Mouse (Mus musculus) CD4-positive helper T cell, adult 2 months (primary cell): Measurements from ENCODE around the gene Pole2.

Experiments used
- DNase-seq: peaks from one replicate; pipeline ENCODE4 v3.0.0-alpha.2; 2012; ENCODE audit warnings: low read depth, missing footprints, low spot score

Gene Pole2

DNA sequence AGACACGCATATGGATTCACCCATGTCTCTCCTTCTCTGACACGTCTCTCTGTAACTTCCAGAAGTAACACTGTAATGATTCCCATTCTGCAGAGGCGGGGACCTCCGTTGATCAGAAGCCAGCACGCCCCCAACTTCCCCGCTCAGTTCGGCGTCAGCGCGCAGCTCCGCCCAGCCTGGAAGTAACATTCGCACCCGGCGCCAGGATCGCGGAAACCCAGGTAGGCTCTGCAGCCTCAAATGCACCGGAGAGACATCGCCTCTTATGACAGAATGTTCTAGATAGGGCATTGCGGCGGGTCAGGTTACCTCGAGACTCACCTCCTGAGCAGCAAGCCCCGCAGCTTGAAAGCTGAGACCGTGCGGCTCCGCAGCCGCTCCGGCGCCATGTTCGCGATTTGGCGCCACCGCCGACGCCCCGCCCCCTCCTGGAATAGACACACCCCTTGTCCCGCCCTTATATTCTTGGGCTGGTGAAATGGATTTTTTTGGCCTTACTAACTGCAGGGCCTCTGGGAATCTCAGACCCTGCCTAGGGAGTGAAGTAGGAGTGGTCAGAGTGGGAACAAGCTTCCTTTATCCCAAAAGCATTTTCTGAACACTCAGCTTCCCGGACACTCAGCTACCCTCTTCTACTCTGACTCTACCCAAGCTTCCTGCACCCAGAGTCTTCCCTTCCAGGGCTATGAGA is at the start of gene Pole2:
Pole2 (minus strand) TSS at position 420 of the 691 bp plus-strand sequence.
- peak; percentile 87 for DNase-seq

DNA sequence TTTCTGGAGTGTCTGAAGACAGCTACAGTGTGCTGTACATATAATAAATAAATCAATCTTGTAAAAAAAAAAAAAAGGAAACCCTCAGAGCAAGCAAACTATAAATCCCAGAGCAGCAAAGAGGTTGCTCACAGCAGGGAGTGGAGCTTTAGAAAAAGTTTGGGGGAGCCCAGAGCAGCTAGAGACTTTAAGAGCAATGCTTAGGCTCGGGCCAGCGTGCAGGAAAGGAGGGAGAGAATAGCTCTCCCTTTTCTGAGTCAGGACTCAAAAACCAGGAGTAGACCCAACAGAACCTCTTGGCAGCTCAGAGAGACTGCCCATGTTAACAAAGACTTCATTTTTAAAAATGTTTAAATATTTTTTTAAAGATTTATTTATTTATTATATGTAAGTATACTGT is 41.0 kb upstream of the Pole2 start:
- DNase-seq = no peak

DNA sequence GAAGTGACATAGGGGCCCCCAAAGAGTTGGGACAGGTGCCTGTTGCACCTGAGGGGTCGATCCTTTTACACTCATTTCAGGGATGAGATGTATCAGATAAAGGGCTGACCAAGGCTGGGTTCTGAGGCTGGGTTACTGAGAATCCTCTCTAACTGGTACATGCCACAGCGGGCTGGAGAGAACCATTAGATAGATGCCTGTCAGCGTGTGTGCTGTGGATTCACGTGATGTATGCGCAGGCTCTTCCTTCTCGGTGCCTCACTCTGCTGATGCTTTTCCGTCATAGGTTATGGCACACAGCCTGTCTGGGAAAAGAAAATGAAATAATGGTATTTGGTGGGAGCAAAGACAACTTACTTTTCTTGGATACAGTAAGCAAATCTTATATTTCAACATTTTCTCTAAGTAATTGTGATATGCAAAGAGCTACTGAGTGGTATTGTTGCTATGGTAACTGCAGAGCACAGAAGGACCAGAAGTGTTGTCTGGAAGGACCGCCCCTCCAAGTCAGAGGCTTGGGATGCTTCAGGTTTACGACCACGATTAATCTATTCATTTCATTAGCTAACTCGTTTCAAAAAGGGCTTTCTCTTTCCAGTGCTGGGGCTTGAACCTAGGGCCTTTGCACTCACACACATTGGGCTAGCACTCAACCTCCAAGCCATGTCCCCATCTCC is 40.1 kb upstream of the Pole2 start:
- DNase-seq = no peak

DNA sequence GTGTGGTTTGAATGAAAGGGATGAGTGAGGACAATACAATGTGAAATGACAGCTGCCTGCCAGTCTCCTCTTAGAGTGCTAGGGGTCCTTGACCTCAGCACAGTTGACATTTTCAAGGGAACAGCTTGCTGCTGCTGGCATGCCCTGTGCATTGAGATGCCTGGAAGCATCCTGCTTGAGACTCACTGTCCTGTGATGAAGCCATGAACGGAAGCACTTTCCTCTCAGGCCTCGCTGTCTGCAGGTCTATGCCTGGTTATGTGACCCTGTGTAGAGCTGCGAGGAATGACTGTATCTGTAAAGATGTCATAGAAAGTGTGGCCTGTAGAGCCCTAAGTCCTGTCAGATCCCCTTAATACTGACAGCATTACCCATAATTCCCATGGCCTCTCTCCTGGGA is 37.0 kb upstream of the Pole2 start:
- no peak for DNase-seq

DNA sequence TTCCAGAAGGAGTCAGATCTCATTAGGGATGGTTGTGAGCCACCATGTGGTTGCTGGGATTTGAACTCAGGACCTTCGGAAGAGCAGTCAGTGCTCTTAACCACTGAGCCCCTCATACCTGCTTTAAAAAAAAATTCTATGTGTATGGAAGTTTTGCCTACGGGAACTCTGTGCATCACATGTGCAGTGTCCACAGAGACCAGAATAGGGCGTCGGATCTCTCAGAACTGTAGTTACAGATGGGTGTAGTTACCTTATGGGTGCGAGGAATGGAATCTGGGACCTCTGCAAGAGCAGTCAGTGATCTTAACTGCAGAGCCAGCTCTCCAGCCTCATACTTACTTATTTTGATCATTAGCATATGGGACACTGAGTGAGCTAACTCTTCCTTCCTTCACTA is 34.3 kb upstream of the Pole2 start:
- DNase-seq = no peak

DNA sequence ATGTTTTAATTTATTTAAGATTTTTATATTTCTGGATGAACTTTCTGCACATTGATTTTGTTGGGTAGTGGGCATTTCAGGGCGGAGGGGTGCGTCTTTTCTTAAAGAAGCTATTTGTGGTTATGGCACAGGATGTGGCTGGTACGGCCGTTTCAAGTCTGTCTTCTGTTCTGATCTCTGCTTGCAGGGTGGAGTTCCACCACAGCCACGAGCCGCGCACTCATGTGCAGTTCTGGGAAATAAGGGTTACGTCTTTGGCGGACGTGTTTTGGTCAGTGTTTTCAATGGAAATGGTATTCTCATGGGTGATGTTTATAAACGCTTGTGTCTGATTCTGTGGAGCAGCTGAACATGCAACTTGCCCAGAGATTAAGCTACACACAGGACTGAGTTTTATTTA is 29.8 kb upstream of the Pole2 start:
- peak; percentile 87 for DNase-seq

DNA sequence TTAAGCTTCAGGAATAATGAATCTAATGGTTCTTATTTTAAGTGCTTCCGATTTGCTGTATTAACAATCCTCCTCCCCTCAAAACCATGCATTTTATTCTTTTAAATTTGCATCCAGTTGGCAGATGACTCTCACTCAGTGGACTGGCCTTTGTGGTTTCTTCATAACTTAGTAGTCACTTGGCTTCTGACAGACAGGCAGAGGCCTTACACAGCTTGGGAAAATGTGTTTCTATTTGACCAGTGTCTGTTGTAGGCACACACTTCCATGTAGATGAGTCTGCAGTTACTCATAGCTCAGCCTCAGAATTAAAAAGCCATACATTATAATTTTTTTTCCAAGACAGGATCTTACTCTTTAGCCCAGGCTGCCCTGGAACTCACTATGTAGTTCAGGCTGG is 25.8 kb upstream of the Pole2 start:
- no peak for DNase-seq

DNA sequence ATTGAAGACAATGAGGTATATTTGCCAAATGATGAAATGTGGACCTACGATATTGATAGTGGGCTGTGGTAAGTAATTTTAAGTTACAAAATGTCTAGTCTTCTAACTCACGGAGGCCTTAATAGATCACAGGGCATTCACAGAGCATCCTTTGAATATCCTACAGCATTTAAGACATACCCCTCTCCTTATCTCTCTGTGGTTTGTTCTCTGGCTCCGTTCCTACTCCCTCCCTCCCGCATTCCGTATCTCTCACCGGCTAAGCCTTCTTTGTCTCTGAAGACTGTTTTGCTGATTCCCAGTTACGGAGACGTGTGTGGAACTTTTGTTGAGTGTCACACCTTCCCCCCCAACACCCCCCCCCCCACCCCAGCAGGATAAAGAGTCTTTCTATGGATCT is 22.8 kb upstream of the Pole2 start:
- DNase-seq = no peak

DNA sequence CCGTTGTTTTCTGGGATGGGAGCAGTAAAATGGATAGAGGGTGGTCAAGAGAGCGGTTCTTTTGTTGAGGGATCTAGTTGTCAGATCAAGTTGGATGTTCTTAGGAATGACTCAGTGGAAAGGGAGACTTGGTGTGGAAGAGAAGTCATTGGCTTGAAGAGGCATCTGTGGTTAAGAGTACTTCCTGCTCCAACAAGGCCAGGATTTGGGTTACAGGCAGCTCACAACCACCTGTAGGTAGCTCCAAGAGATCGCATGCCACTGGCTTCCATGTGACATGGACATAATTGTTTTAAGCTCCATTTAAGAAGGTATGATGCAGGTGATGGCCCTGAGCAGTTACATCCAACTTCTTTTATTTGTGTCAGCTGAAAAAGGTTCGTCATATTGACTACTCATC is 21.8 kb upstream of the Pole2 start:
- no peak for DNase-seq

DNA sequence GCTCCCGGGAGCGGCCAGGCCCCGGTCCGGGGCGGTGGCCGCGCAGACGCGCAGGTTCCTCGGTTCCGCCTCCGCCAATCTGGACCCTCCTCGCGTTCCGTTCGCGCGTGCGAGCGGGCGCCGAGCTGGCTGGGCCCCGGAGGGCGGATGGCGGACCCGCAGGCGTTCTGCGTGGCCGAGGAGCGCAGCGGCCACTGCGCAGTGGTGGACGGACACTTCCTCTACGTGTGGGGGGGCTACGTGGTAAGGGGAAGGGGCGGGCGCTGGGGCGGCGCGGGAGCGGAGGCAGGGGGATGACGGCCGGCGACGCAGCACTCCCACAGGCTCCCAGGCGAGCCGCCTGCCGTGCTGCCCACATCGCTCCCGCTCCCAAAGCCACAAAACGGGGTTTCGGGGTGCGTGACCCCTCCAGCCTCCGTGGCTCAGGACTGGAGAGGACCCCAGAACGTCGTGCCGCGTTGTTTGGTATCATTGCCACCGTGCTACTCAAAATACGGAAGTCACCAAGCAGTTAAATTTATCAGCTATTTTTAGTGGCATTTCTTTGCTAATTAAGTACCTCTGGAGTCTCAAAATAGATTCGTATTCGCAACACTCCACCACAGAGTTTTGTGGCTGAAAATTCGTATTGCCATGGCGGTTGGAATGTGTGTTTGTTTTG is 13.9 kb upstream of the Pole2 start:
- peak; percentile 77 for DNase-seq

DNA sequence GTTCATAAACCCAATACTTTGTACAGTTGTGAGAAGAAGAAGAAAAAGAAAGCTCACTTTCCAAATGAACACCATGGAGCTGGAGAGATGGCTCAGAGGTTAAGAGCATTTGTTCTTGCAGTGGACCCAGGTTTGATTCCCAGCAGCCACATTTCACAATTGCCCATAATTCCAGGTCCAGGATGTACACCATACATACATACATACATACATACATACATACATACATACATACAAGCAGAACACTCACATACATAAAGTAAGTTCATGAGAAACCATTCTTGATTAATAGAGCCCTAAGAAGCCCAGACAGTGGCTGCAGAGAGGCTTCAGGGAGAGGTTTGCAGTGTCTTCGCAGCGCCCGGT is 13.4 kb upstream of the Pole2 start:
- DNase-seq = no peak

DNA sequence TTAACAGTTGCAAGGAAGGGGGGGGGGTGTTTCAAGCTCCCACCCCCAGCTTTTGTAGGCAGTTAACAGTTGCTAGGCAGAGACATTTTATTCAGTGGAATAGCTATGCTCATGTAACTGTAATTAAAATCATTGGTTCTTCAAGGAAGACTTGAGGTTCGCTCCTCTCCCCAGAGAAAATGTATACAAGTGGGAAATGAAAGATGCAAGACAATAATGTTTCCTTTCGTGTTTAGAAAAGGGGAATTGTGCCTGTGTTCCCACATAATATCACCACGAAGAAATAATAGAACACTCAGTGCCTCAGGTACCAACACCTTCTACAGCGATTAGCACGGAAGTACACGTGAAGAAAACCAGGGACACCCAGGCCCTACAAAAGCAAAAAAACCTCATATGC is 12.9 kb upstream of the Pole2 start, which contains the start of gene Klhdc1:
Klhdc1 (plus strand) TSS at position 301 of the 400 bp plus-strand sequence.
- DNase-seq = no peak

DNA sequence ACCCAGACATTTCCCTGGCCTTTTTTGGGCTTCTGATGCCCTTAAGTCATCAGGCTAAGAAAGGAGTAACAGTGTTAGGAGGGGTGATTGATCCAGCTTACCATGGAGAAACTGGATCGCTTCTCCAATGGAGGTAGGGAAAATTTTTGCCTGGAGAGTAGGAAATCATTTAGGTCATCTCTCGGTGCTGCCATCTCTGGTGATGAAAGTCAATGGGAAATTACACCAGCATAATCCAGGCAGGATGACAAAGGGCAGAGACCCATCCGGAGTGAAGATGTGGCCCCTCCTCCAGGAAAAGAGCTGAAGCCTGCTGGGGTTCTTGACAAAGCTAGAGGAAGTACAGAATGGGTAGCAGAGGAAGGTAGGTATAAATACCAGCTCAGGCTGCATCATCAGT is 10.3 kb upstream of the Pole2 start:
- DNase-seq = no peak

DNA sequence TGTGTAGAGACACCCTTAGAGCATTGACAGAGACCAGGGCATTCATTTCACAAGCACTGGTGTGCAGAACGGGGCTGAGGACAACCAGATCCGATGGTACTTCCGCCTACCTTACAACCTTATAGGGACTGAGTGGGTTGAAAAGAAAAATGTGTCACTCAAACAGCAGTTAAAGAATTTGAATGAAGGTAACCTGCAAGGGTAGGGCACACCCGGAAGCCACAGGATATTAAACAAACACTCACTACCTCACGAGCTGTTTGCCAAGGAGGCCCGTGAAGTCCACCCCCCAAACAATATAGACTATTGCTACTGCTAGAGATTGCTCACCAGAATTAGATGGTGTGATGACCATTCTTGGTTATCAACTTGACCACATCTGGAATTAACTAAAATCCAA is 7.8 kb upstream of the Pole2 start:
- no peak for DNase-seq

DNA sequence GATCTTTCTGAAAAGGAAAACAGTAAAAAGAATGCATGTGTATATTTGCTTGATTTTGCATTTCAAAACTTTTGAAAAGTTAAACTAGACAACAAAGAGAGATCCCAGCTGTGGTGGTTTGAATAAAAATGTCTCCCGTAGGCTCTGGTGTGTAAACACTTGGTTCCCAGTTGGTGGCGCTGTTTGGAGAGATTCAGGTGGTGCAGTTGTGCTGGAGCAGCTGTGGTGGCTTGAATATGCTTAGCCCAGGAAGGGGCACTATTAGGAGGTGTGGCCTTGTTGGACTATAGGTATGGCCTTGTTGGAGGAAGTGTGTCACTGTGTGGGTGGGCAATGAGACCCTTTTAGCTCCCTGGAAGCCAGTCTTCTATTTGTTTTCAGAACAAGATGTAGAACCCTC is 1.3 kb upstream of the Pole2 start:
- DNase-seq = peak; percentile 68

DNA sequence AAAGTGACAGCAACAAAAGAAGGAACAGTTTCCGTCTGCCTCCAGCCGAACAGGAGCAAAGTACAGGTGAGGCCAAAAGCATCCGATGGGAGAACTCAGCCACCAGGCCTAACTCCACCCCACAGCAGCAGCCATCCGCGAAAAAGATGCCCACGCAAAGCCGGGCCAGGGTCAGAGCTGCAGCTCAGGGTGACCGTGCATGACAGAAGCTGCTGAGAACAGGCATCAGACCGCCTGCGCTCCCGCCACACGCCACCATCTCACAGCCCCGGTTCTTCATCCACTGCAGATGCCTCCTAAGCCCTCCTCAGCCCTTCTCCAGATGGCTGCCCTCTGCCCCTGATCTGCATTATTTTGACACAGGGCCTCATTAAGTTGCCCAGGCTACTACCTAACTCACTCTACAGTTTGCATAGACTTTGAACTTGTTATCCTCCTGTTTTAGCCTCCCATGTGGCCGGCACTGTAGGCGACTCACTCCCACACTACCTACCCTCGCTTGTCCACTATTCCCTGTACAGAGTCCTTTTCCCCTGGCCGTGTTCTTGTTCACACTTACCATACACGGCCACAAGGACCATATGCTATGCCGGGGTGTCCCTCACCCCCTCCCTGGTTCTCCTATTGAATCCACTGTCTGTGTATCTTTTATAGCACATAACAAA is 7.2 kb downstream of the Pole2 start:
- no peak for DNase-seq

DNA sequence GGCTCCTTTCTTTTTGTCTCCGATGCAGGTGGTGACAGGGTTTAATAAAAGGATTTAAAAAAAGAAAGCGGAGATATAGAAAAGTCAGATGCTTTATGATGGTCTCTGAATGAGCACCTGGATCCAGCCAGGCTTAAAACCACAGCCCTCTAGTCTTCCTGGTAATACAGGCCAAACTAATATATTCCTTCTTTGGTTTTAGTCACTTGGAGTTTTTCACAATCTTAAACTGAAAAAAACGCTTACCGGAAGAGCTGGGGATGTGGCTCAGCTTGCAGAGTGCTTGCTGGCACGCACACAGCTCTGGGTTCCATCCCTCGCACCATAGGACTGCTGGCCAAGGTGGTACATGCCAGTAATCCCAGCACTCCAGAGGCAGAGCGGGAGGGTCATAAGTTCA is 11.4 kb downstream of the Pole2 start:
- DNase-seq = no peak

DNA sequence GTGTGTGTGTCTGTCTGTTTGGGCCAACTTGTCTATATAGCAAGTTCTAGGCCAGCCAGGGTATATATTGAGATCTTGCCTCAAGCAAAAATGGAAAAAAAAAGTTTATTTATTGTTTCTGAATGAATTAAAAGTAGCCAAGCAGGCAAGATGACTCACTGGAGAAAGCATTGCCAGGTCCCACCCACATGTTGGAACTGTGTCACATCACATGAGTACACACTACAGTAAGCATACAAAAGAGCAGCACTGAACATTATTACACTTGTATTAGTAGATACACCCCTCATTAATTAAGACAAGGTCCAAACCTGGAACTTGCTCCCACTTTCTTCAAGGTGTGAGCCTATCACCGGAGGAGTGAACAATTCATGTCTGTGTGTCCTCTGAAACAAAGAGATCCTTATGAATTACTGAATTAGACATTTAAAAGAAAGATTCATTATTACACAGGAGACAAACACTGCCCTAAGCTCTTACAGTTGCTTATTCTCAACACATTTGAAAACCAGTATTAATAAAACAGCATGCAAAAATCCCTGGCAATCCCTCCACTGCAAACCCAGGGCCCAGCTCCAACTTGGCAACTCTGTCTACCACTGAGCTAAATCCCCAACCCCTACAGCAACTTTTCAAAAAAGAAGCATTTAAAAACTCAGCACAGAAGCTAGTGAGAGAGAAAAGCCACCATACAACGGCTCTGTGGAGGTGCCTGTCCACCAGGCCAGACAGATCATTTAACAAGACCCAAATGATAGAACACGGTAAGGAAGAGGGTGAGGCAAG is 12.8 kb downstream of the Pole2 start:
- no peak for DNase-seq

DNA sequence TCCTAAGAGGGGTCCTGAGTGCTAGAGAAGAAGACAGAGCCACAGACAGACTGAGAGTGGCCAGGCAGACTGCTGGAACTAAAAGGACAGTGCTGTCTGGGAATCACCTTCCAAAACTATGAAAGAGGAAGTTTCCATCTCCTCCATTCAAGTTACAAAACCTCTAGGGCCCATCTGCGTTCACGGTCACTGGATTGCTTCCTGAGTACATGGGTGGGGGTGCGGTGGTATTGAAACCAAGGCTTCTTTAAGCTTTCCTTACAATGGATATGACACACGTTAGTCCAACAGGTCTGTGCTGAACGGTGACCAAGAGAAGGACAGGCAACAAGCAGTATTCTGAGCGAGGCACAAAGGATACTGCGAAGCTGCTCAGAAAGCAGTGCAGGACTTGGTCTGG is 13.6 kb downstream of the Pole2 start:
- DNase-seq = no peak

DNA sequence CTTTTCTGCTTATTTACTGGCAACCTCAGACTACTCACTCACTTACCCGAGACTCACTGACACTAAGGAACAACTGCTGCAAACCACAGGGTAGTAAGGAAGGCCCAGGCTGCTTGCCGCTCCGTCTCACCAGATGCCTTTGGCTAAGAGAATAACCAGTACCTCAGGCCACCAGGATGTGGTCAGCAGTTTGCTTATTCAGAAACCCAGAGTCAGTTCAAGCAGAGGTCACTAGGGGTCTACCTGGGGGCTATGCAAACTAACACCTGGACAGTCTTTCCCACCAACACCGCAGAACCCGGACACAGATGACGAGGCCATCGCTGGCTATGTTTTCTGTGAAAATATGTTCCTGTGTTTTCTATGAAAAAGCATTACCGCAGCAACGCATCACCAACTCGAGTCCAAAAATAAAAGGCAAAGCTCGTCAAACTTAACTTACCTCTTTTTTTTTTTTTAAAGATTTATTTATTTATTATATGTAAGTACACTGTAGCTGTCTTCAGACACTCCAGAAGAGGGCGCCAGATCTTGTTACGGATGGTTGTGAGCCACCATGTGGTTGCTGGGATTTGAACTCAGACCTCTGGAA is 14.7 kb downstream of the Pole2 start:
- no peak for DNase-seq

DNA sequence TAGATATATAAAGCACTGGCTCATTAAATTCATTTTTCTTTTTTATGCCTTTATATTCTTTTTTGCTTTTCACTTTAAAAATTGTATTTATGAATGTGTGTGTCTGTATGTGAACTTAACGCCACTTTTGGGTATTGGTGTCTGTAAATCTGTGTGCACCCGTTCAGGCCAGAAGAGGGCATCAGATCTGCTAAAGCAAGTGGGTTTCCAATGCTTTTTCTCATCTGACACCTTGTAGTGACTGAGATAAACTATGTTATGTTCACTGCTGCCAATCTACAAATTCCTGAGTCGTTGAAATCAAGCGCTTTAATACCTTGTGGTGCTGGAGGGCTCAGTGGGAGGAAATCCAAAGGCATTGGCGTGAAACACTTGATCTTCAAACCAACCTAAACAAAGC is 16.9 kb downstream of the Pole2 start:
- DNase-seq = peak; percentile 37
